Mouse (Mus musculus) adrenal gland, adult 18-20 months (tissue): Measurements from ENCODE around the gene Ankfn1. TPM values are rescaled to one million over a fixed set of nuclear protein-coding genes. Genes with fewer than 3 reads are reported as not detected.
A peak's percentile ranks its signal among the peaks of the same experiment; 100 is the strongest.

ENCODE experiments used
- DNase-seq, 2 experiments: peaks; one replicate each; pipeline ENCODE4 v3.0.0; 2021 to 2022; ENCODE audit warnings: low spot score in 2 of 2
- long read RNA-seq, 2 experiments: library from polyadenylated mRNA; stranded (forward); transcript quantifications; one replicate each; pipeline ENCODE4 v2.0.0; 2021
- total RNA-seq, 2 experiments: library from RNA; stranded (reverse); gene quantifications; 1 replicate in 1 of 2; 2 replicates in 1 of 2; pipeline ENCODE4 v1.2.3; 2021

Gene Ankfn1
- total RNA-seq: under 1 TPM; 0.26 to 0.27 TPM
- long read RNA-seq, experiment 1: 0 reads
- long read RNA-seq, experiment 2: 0 reads

DNA sequence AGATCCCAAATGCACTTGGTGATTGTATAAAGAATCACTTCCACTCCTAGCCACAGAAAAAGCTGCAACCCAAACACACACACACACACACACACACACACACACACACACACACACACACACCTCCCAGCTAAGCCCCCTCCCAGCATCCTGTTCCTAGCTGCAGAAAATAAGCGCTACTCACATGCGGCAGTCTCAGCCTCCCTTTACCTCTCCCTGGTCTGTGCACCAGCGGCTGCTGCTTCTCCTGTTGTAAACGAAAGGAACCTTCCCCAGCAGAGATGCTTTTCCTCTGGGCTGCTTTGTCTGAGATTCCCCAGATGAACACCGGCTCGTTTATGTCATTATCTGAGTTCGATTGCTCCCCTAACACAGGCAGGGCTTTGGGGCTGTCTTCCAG, at the start of gene Ankfn1:
Gene Ankfn1 (minus strand): TSS at position 223 of the 400 bp plus-strand sequence.
- no peak for DNase-seq

DNA sequence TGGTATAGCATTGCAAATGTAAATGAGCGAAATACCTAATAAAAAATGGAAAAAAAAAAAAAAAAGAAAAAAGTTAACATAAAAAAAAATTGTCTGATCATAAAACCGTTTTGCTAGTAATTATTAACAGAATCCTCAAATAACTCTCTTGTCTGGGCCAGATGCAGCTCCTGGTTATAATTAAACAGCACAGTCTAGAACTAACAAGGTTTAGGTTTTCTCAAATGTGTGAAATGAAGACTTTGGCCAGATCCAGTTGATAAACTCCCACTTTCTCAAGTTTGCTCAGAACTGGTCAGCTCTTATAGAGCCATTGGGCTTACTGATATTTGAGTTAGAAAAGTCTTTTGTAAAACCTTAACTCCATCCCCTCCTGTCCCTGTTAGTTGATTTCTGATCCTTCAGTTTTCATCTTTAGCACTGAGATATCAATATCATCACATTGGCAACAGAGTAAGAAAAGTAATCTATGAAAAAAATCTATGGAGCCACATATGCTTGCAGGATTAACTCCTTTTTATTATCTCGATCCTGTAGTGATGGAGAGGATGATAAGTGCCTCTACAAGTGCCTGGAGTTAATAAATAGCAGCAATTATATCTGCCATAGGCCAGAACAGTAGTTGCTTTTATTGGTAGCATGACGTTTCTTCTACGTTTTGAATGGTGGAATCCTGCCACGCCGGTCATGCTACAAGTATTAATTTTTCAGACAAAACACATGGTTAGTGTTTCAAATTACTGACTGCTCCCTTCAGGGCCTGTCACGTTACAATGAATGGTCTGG, 46.4 kb upstream of the Ankfn1 start:
- no peak for DNase-seq

DNA sequence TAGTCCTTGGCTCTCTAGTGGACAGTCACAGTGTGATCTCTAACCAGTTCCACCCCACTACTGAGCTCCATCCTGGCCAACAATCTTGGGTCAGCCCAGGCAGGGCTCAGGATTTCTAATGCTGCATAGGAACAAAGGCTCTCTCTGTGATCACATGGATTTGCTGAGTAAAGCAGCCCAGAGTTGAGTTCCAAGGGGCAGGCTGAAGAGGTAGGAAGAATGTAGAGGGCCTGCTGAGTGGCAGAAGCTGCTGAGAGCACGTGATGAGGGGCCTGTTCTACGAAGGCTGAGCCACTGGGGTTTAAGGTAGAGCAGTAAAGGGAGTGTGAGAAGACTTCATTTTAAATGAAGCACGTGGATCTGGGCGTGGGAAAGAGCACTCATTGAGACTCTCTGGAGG, 41.1 kb upstream of the Ankfn1 start:
- DNase-seq: no peak

DNA sequence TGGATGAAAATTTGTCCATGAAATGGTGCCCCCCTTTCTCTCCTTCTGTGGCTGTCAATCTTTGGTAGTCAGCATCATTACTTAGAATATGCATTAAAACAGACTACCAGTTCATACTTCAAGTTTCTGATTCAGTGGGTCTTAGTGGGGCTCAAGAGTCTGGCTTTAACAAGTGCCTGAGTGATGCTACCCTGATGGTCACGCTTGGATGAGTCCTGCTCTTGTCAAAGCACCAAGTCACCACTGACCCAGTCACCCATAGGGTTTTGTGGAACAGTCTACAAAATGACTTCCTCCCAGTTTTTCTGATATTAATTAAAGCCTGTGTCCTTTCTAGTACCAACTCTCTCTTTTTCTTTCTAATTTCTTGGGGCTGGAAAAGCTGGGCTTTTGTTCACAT, 34.0 kb upstream of the Ankfn1 start:
- DNase-seq: no peak

DNA sequence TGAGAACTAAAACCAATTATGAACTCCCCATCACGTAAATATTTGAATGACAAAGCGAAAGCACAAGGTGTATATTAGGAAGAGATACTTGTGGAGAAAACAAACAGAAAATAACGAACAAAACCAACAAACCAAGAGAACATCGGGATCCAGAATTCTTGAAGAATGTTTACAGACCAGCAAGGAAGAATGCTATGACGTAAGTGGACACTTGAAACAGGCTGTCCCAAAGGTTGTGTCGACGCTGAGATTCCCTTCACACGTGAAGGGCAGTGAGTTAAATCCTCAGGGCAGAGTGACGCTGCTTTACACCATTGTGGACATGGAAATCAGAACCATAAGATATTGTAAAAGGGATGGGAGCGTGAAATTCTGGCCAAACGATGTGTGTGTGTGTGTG, 30.5 kb upstream of the Ankfn1 start:
- no peak for DNase-seq

DNA sequence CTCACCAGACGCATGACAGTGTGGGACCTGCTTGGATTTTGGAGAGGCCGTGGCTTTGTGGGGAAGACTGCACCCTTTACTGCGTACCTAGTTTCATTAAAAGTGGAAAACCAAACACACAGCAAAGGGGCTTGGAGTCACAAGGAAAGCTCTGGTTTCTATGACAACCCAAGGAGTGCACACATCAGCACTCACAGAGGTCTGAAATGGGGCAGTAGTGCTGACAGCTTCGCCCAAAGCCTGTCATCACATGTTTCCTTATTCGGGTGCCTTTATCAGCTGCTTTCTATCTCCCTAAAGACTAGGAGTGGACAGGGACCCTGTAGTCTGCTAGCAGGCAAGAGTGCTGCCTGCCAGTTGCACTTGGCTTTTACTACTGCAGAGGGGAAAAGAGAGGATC, 27.4 kb upstream of the Ankfn1 start:
- no peak for DNase-seq

DNA sequence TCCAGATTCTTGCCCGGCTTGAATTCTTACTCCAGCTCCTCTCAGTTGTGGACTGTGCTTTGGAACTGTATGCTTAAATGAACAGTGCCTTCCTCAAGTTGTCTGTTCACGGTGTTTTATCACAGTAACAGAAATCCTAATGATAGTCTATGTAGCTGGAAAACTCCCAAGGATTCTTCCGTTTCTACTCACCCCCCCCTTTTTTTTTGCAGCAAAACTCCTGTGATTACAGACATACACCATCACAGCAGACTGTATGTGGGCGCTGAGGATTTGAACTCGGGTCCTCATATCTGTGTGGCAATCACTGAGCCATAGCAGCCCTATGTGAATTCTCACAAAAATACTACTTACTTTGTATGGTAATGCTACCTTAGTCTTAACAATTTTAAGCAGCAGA, 26.5 kb upstream of the Ankfn1 start:
- DNase-seq: no peak

DNA sequence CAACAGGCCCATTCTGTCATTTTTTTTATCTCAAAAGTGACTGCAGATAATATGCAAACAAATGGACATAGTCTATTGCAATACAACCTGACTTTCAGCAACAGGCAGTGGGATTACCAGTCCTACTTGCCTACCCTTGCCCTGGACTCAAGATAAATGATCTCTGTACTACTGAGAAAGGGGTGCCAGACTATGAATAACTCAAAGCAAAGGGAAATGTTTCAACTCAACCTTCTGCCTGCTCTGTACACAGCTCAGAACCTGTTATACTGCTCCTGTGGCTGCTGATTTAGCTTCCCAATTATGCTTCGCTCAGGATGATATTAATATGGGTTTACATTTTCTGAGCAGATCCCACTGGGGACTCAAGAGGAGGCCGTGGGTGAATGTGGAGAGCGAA, 15.3 kb upstream of the Ankfn1 start:
- no peak for DNase-seq

DNA sequence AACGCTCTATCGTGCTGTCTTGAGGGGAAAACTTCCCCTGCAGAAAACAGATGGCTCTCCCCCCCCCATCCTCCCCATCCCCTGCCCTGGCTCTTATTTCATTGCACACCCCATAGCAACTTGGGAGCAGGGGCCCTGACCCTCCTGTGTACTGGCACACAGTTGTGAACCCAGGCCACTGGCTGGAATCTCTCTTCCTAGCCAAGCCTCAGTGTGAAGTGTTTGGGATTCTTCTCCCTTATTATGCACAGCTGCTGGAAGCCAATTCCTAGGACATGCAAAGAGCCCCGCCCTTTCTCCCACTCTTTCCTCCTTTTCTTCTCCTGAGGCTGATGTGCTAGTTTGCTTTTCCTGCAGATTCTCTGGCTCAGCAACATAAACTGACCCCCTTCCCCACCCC, 1.4 kb downstream of the Ankfn1 start:
- no peak for DNase-seq

DNA sequence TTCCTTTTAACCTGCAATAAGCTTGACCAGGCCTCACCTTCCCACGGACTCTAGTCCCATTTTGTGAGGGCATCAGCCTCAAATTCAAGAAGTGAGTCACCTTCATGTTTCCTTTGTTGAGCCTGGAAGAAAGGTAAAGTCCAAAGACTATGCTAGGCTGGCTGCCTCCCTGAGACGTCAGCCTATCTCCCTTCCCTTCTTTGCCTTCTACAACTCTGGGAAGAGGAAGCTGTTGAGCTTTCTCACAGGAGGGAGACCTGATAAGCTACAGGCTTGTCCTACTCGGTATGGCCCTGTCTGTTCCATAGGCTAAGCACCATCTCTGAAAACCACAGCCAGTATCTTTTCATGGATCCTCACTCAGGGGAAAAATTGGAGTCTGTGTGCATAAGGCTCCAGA, 2.5 kb downstream of the Ankfn1 start:
- DNase-seq: no peak

DNA sequence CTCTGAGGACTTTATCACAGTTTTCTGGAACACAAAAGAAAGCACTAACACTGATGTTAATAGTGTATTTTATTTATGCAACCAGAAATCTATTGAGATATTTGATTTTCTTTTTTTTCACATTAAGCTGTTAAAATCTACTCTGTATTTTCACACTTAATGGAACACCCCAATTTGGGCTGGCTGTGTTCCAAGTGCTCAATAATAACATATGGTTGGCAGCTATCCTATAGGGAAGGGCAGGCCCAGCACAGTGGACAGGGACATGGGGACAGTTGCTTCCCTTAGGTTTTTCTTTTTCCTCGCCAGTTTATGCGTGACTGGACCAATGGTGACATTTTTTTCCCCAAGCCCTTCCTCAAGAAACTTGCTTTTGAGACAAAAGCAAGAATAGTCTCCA, 4.5 kb downstream of the Ankfn1 start:
- no peak for DNase-seq

DNA sequence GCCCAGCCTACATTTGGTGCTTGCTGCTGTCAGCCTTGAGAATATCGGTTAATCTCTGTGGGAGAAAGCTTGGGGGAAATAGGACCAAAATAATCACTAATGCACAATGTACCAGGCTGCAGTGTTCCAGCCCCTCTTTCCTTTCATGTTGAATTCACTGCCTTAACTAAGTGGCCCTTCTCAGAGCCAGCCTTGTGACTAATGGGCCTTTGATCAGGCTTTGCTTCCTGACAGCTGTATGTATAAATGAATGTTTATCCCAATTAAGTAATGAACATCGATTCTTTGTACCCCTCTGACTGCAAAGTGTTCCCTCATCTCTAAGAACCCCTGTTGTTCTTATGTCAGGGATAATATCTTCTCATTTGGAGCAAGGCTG, 11.7 kb downstream of the Ankfn1 start:
- no peak for DNase-seq

DNA sequence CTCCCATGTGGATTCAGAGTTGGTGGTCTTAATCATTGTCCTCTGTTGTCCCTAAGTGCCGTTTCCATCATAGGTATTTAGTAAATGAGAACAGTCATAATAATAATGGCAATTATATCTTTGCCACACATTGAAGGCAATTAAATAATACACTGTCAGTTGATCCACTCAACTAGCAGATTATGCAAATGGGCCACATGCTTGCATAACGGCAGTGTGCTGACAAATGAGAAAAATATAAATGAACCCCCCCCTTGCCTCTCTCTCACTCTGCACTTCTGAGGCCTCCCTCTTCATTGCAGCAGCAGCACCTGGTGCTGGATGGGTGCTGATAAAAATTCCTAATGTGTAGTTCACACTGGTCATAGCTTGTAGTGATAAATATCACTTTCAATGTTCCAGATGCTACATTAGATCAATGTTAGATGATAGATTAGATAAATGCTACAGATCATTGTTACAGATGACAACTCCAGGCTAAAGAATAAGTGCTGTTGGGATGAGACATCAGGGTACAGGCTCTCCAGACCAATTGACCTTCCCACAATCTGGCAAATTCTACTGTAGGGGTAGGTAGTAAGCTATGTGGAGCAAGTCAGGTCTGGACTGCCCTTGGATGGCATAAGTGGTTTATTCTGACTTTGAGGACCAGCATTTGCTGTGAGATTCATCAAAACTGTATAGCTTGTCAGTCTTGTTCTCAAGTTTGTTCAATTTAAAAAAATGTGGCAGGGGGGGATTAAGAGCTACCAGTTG, 12.3 kb downstream of the Ankfn1 start:
- no peak for DNase-seq

DNA sequence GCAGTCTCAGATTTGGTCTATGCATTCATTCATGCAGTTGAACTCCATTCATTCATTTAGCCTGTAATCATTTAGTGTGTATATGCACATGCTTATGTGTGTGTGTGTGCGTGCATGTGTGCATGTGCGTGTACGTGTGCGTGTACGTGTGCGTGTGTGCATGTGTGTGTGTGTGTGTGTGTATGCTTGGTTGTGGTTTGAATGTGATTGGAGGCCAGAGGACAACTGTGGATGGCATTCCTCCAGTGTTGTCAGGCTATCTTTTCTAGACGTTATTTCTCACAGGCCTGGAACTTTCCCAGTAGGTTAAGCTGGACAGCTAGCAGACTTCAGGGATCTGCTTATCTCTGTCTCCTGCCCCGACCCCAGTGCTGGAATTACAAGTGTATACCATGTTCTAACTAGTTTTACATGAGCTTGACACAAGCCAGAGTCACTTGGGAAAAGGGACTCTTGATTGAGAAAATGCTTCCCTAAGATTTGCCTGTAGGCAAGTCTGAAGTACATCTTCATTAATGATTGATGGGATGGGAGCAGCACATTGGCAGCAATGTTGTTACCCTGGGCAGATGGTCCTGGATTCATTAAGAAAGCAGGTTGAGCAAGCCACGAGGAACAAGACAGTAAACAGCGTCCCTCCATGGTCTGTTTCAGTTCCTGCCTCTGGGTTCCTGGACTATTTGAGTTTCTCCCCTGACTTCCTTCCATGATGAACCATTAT, 43.3 kb downstream of the Ankfn1 start:
- DNase-seq: no peak

DNA sequence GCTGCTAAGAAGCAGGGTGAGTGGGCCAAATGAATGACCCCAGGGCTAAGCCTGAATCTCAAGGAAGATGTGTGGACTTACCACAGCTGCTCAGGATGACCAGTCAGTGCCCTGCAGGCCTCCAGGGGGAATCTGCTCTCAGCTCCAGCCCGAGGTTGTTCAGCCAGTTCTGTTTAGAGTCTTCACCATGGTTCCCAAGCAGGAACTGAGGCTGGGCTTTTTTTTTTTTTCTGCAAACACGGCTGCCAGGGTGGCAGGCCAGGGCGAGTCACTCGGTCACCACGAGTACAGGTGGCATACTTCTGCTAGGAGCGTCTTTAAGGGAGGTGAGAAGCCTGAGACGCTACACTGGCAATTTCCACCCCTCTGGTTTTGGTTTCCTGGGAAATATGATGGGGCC, 43.9 kb downstream of the Ankfn1 start:
- no peak for DNase-seq

DNA sequence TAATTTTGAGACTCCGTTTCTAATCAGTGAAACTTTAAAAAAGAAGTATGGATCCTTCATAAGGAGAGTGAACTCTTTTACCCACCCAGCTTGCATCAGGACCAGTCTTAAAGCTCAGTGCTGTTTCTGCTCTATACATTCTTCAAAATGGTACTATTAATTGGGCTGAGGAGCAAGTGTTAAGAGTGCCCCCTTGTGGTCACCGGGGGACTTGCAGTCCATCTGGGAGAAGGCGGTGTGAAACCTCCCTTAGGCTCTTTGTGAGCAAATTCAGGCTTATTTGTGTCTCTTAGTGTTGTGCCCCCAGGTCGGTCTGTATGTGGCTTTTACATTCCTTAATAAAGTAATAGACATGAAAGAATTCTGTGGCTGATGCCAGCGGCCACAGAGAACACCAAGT, 56.6 kb downstream of the Ankfn1 start:
- peak; percentile 71 to 81 for DNase-seq

DNA sequence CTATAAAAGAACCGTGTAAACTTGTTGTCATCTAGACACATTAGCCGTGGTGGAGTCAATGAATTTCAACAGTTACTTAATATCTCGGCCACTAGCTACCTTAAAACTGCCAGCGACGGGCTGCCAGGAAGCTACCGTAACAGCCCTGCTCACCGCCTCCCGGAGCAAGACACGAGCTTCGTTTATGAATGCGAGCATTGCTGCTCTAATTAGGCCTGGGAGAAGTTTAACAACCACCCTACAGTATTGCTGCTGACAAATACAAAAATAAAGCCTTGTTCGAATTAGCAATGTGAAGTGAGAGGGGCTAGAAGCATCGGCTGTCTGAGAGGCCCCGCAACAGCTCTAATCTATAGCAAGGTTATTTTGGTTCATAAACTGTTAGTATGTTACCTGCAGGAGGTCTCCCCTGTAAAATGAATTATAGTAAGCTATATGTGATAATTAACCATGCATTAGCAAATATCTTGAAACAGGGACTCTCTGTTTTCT, 58.9 kb downstream of the Ankfn1 start:
- no peak for DNase-seq

DNA sequence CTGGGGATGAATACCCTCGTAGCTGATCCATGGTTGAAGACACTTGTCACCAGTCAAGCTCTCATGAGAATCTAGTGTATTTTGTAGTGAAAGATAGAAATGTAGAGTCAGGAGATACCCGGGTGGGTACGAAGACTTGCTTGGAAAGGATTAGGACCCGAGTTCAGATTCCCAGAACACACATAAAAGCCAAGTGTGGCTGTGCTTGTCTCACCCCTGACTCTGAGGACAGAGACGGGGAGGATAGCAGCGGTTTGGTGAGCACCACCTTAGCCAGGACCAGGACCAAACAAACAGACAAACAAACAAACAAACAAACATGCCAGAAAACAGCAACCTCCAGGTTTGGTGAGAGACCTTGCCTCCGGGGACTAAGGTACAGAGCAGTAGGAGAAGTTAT, 61.1 kb downstream of the Ankfn1 start:
- DNase-seq: no peak

DNA sequence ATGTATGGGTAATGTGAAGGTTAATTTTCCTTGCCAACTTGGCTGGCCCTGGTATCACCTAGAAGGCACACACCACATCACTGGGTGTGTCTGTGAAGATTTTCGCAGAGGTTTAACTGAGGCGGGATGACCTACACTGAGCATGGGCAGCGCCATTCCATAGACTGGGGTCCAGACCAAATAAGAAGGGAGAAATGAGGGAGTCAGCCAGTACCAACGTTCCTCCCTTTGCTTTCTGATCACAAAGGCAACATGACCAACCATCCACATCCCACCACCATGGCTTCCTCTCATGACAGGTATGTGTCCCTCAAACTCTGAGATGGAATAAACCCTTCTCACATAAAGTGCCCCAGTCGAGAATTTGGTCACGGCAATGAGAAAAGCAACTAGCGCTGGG, 68.9 kb downstream of the Ankfn1 start:
- no peak for DNase-seq

DNA sequence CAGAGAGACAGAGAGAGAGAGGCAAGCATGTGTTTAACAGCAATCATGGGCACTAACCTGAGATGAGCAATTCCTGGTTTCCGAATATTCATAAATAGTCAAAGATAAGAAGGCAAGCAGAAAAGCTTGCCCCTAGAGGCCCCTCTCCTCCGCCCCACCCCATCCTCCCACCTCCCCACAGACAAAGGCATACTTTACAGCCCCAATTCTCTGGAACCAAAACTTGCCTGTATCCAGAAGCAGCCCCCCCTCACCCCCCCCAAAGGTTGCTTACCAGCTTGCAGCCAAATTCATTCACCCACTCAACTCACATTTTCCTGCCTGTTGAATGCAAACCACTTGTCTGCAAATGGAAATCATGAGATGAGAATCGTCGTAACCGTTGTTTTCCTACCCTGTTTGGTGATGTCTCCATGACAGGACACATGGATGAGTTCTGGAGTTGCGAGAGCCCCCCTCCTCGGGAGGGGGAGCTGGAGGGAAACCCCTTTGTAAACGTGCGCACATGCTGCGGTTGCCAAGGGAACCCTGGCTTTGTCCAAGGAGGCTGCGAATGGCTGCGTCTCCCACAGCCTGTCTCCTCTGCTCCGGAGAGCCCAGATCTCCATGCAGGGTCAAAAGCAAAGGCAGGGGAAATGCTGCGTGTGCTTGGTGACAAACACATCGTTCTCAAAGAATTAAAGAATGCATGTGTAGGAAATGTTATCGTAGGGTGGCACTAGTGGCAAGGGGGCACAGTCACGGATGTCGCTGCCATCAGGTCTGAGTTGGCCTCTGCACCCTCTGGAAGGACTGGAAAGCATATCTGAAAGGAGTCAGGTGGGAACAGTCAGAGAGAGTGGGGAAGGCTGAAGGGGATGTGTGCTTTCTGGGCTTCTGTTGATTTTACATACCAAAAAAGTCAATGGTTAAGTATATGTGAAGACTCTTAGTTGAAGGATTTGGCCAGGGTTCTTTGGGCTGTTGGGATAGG, 80.7 kb downstream of the Ankfn1 start:
- DNase-seq: no peak

DNA sequence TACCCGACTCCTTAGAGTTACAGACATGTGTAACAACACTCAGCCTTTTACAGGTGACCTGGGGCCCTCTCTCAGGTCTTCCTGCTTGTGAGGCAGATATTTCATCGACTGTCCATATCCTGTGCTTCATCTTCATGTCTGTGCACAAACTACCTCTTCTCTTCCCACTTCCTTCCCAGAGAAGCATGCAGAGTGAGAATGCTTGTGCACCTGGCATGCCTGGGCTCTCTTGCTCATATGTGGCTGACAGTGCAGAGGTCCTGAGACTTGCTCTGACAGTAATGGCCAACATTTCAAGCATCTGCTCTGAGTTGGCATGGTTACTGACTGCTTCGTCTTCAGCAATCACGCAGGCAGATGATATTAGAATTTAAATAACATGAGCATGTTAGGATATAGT, 83.8 kb downstream of the Ankfn1 start:
- DNase-seq: no peak
